Mouse (Mus musculus): ENCODE data around the gene Rpl18. TPM values are rescaled to one million over a fixed set of nuclear protein-coding genes. Genes with fewer than 3 reads are reported as not detected.

Gene Rpl18
- polyA plus RNA-seq, 1 experiment from 2014 or later = 1,157 TPM

DNA sequence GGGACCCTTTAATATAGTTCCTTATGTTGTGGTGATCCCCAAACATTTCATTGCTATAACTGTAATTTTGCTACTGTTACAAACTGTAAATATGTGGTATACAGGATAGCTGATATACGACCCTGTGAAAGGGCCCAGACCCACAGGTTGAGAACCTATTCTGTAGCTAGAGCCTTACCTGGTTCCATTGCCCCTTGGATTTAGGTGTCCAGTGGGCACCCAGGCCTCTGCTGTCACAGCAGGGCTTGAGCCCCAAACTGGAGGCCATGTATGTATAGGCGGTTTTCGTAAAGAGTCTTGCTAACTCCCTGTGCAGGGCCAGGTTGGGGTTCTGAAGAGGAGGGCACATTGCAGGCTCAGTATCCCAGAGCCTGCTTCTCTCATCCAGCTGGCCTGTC, 1.2 kb downstream of the Rpl18 start:
- Histone ChIP-seq H3K27me3 (replicated peaks; ENCODE audit: control insufficient read depth, insufficient read depth, low read length) (no peaks in the 10 kb centered on the region), H3K9ac (ENCODE audit: low read depth, low read length) (peak overlapping the region; percentile 54), H3K9me3 (ENCODE audit: control insufficient read depth, low read length) (no peaks in the 10 kb centered on the region), H3K4me2 (ENCODE audit: low read depth, low read length) (peak overlapping the region; percentile 90), H3K4me3 (ENCODE audit: low read length) (peak overlapping the region; percentile 85), H3K4me1 (ENCODE audit: control insufficient read depth, insufficient read depth, low read length) (peaks cover 50% of the 10 kb centered on the region), H3K36me3 (ENCODE audit: control insufficient read depth, insufficient read depth, low read length) (peaks cover 23% of the 10 kb centered on the region; the same call in 1 of the 2 replicates), H3K27ac (ENCODE audit: low read length) (0 out of 2 replicates have a peak overlapping the region, but pooled peaks have one; percentile 41)
- ATAC-seq = no peak
- WGBS = 88% methylated on average over 3 of the region's 3 CpGs

DNA sequence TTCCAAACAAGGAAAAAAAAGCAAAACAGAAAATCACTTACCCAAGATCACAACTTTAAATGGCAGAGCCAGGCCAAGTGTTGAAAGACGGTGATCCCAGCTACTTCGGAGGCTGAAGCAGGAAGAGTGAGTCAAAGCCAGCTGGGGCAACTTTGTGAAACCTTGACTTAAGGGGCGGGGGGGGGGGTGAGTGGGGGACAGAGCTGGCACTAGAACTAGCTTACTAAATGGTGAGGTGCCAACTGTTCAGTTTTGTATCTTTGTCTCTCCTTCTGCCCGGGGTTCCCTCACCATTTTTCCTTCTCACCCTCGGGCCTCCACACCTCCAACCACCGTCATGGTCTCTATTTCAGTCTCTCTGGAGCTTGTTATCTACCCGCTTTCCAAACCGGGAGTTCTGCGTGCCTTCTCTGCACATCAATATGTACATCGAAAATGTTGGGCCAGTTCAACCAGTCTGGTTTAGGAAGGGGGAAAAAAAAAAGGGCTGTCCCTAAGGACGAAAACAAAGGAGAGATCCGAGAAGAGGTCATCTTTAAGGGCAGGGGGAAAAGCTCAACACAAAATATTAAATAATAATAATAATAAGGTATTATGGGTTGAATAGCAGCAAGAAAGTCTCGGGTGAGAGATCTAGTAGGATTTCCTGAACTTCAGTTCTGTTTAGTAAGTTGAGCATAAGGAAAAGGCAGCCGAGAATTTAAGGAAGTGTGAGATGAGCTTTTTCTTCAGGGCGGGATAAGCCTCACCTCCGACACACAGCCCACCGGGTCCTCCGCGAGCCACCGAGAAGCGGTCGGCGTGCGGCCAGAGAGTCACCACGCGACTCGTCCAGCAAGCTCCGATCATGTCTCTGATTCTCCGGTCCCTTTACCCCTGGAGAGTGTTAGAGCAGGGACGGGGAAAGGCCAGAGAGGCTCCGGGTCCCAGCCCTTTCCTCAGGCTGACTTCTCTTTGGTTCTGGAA, 2.0 kb downstream of the Rpl18 start:
- Histone ChIP-seq H3K36me3 (ENCODE audit: control insufficient read depth, insufficient read depth, low read length) (peaks cover 17% of the 10 kb centered on the region; the same call in 1 of the 2 replicates), H3K4me1 (ENCODE audit: control insufficient read depth, insufficient read depth, low read length) (peaks cover 51% of the 10 kb centered on the region), H3K27me3 (replicated peaks; ENCODE audit: control insufficient read depth, insufficient read depth, low read length) (no peaks in the 10 kb centered on the region), H3K4me3 (ENCODE audit: low read length) (peak overlapping the region; percentile 85), H3K9ac (ENCODE audit: low read depth, low read length) (peak overlapping the region; percentile 85), H3K9me3 (ENCODE audit: control insufficient read depth, low read length) (no peaks in the 10 kb centered on the region), H3K4me2 (ENCODE audit: low read depth, low read length) (peak overlapping the region; percentile 90), H3K27ac (ENCODE audit: low read length) (peak overlapping the region; percentile 91)
- 9% methylated on average over 31 of the region's 31 CpGs for WGBS
- ATAC-seq = no peak

DNA sequence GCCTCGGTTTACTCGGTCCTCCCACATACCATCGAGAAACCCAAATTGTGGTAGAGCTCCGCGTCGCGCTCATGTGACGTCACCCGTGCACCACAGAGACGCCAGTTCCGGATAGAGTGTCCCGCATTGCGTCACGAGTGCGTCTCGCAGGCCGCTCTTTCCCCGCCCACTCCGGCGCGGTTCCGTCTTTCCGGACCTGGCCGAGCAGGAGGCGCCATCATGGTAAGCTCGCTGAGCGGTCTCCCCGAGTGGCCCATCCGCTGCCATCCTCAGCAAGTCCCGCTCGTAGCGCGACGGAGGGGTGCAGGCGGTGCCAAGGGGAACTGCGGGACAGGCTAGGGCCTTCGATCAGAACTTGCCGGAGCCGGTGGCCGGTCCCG, 2.7 kb downstream of the Rpl18 start, which contains the start of gene Sphk2:
Gene Sphk2 (minus strand): TSS at position 85 of the 380 bp plus-strand sequence.
- peak; percentile 30 for ATAC-seq

DNA sequence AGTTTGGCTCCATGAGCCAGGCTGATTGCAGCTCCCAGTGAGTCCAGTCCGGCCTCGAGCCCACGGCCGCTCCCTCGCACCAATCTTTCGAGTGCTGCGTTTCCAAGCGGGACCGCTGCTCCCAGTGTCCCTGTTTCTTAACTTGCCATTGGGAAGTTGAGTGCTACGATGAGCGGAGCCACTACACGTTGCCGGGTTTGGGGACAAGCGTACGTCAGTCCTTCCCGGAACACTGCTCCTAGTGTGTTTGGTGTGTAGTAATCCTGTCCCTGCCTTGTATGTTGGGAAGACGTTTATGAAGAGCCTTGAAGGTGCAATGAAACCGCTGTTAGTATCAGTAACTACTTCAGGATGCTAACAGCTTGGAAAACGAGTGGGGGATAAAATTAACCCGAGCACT, 3.1 kb downstream of the Rpl18 start:
- 0% methylated on average over 20 of the region's 20 CpGs for whole genome bisulfite sequencing
- Histone ChIP-seq H3K9ac (ENCODE audit: low read depth, low read length) (peak overlapping the region; percentile 98), H3K4me1 (ENCODE audit: control insufficient read depth, insufficient read depth, low read length) (peaks cover 46% of the 10 kb centered on the region), H3K9me3 (ENCODE audit: control insufficient read depth, low read length) (no peaks in the 10 kb centered on the region), H3K4me2 (ENCODE audit: low read depth, low read length) (peak overlapping the region; percentile 81), H3K27me3 (replicated peaks; ENCODE audit: control insufficient read depth, insufficient read depth, low read length) (no peaks in the 10 kb centered on the region), H3K36me3 (ENCODE audit: control insufficient read depth, insufficient read depth, low read length) (peaks cover 12% of the 10 kb centered on the region; the same call in 1 of the 2 replicates), H3K4me3 (ENCODE audit: low read length) (peak overlapping the region; percentile 85), H3K27ac (ENCODE audit: low read length) (peak overlapping the region; percentile 88)
- no peak for ATAC-seq

More for the DNA sequence above, 2.7 kb downstream of the Rpl18 start, which contains the start of gene Sphk2:
- Histone ChIP-seq H3K4me2 (ENCODE audit: low read depth, low read length) (peak within 1 kb of the TSS; percentile 90), H3K36me3 (ENCODE audit: control insufficient read depth, insufficient read depth, low read length) (peaks cover 16% of the 10 kb centered on the region; the same call in 1 of the 2 replicates), H3K4me1 (ENCODE audit: control insufficient read depth, insufficient read depth, low read length) (peaks cover 50% of the 10 kb centered on the region), H3K27ac (ENCODE audit: low read length) (peak within 1 kb of the TSS; percentile 91), H3K27me3 (replicated peaks; ENCODE audit: control insufficient read depth, insufficient read depth, low read length) (no peaks in the 10 kb centered on the region), H3K9ac (ENCODE audit: low read depth, low read length) (peak within 1 kb of the TSS; percentile 98), H3K4me3 (ENCODE audit: low read length) (peak within 1 kb of the TSS; percentile 85), H3K9me3 (ENCODE audit: control insufficient read depth, low read length) (no peaks in the 10 kb centered on the region)
- under 1% methylated on average over 41 of the region's 41 CpGs for WGBS

DNA sequence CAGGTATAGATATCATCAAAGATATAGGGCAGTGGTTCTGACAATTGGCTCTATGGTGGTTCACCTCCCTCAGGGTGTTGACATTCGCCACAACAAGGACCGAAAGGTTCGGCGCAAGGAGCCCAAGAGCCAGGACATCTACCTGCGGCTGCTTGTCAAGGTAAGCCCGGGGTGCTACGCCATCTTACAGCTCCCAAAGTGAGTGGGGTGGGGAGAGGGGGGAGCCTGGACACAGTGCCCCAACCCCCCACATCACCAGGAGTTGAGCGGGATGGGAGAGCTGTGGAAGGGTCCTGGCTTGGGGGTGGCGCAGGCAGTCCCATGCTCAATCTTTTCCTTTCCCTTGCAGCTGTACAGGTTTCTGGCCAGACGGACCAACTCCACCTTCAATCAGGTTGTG, 3.9 kb downstream of the Rpl18 start:
- peak overlapping the region; percentile 85 for H3K4me3 ChIP-seq (ENCODE audit: low read length)
- peak overlapping the region; percentile 88 for H3K27ac ChIP-seq (ENCODE audit: low read length)
- peak overlapping the region; percentile 81 for H3K4me2 ChIP-seq (ENCODE audit: low read depth, low read length)
- ATAC-seq = no peak
- H3K9me3 ChIP-seq (ENCODE audit: control insufficient read depth, low read length) = no peaks in the 10 kb centered on the region
- H3K4me1 ChIP-seq (ENCODE audit: control insufficient read depth, insufficient read depth, low read length) = peaks cover 43% of the 10 kb centered on the region
- H3K9ac ChIP-seq (ENCODE audit: low read depth, low read length) = peak overlapping the region; percentile 98
- 65% methylated on average over 10 of the region's 10 CpGs for WGBS
- peaks cover 18% of the 10 kb centered on the region for H3K36me3 ChIP-seq (ENCODE audit: control insufficient read depth, insufficient read depth, low read length)
- no peaks in the 10 kb centered on the region for H3K27me3 ChIP-seq (replicated peaks; ENCODE audit: control insufficient read depth, insufficient read depth, low read length)

DNA sequence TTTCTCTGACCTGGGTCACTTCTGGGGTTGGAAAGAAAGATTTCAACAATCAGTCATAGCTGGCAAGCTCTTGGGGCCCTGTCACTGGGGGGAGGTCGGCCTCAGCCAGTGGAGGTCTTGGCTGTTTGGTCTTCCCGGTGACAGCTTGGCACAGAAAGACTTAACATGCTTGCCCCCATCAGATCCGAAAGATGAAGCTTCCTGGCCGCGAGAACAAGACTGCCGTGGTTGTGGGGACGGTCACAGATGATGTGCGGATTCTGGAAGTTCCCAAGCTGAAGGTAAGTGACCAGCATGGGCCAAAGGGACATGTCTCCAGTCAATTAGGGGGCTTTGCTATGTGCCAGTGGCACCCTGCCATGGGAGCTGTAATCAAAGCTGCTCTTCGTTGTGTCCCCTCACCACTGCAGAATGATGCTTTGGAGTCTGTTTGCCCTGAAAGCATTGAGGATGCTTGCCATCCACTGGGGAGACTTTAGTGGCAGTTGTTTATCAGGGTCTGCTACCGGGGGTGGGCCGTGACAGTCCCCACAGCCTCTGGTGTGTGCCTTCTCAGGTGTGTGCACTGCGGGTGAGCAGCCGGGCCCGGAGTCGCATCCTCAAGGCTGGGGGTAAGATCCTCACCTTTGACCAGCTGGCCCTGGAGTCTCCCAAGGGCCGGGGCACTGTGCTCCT, 4.6 kb downstream of the Rpl18 start:
- H3K4me1 ChIP-seq (ENCODE audit: control insufficient read depth, insufficient read depth, low read length) = peaks cover 38% of the 10 kb centered on the region
- WGBS = 85% methylated on average over 15 of the region's 16 CpGs
- H3K9ac ChIP-seq (ENCODE audit: low read depth, low read length) = peak overlapping the region; percentile 98
- no peaks in the 10 kb centered on the region for H3K9me3 ChIP-seq (ENCODE audit: control insufficient read depth, low read length)
- H3K27ac ChIP-seq (ENCODE audit: low read length) = peak overlapping the region; percentile 88
- no peaks in the 10 kb centered on the region for H3K27me3 ChIP-seq (replicated peaks; ENCODE audit: control insufficient read depth, insufficient read depth, low read length)
- H3K4me2 ChIP-seq (ENCODE audit: low read depth, low read length) = peak overlapping the region; percentile 81
- H3K4me3 ChIP-seq (ENCODE audit: low read length) = peak overlapping the region; percentile 85
- H3K36me3 ChIP-seq (ENCODE audit: control insufficient read depth, insufficient read depth, low read length) = peaks cover 22% of the 10 kb centered on the region
- no peak for ATAC-seq

DNA sequence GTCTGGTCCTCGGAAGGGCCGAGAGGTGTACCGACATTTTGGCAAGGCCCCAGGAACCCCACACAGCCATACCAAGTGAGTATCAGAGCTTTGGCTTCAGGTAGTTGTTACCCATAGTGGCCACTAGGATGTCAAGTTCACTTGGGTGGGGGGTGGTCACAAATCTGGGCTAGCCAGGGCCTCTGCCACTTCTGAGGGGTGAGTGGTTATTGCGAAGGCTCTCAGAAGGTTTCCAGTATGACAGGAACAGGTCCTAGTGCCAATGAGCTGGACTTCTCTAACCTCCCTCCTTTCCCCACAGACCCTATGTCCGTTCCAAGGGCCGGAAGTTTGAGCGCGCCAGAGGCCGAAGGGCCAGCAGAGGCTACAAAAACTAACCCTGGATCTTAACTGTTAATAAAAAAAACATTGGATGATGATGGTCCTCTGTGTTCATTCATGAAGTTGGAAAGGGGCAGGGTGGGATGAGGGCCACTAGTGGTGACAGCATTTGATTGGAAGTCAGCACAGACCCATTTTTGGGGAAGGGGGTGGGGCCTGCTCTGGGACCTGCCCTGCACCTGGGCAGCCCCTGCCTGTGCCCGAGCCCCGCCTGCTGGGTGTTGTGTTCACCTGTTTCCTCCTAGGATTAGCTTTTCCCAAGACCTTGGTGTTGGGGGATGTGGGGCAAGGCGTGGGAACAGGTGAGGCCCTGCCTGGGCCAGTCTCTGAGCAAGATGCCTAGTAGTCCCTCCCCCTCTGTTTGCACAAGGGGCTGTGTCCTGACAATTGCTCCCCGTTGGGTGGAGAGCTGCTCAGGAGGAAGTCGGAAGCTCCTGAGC, 5.4 kb downstream of the Rpl18 start, which contains the start of gene Fam83e:
Gene Fam83e (plus strand): TSS at position 800 of the 821 bp plus-strand sequence.
- H3K27ac ChIP-seq (ENCODE audit: low read length) = peak within 1 kb of the TSS; percentile 88
- H3K4me2 ChIP-seq (ENCODE audit: low read depth, low read length) = peak within 1 kb of the TSS; percentile 81

DNA sequence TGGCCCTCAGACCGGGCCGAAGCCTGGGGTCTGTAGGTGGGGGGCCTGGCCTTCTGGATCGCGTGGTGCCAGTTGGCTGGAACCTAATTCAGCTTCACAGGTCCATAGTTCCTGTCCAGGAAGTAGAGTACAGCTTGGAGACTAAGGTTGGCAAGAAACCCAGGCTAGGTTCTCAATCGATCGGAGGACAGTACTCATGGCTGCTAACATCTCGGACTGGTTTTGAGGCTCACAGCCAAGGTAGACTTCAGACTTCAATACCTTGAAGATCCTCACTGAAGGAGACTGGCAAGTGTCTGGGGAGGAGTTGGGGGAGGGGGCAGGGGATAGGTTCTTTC, 5.9 kb downstream of the Rpl18 start:
- 58% methylated on average over 7 of the region's 7 CpGs for WGBS
- Histone ChIP-seq H3K27ac (ENCODE audit: low read length) (peak overlapping the region; percentile 42), H3K9me3 (ENCODE audit: control insufficient read depth, low read length) (no peaks in the 10 kb centered on the region), H3K36me3 (ENCODE audit: control insufficient read depth, insufficient read depth, low read length) (peaks cover 27% of the 10 kb centered on the region), H3K4me1 (ENCODE audit: control insufficient read depth, insufficient read depth, low read length) (peaks cover 29% of the 10 kb centered on the region), H3K4me3 (ENCODE audit: low read length) (peak overlapping the region; percentile 42), H3K9ac (ENCODE audit: low read depth, low read length) (peak overlapping the region; percentile 49), H3K4me2 (ENCODE audit: low read depth, low read length) (peak overlapping the region; percentile 55), H3K27me3 (replicated peaks; ENCODE audit: control insufficient read depth, insufficient read depth, low read length) (no peaks in the 10 kb centered on the region)
- no peak for ATAC-seq

More for the DNA sequence above, 5.4 kb downstream of the Rpl18 start, which contains the start of gene Fam83e:
- peak within 1 kb of the TSS; percentile 85 for H3K4me3 ChIP-seq (ENCODE audit: low read length)
- H3K27me3 ChIP-seq (replicated peaks; ENCODE audit: control insufficient read depth, insufficient read depth, low read length) = no peaks in the 10 kb centered on the region
- peak within 1 kb of the TSS; percentile 98 for H3K9ac ChIP-seq (ENCODE audit: low read depth, low read length)
- H3K36me3 ChIP-seq (ENCODE audit: control insufficient read depth, insufficient read depth, low read length) = peaks cover 27% of the 10 kb centered on the region
- no peaks in the 10 kb centered on the region for H3K9me3 ChIP-seq (ENCODE audit: control insufficient read depth, low read length)
- peak; percentile 86 for ATAC-seq
- 68% methylated on average over 14 of the region's 14 CpGs for WGBS
- peaks cover 35% of the 10 kb centered on the region for H3K4me1 ChIP-seq (ENCODE audit: control insufficient read depth, insufficient read depth, low read length)

Measured in intestine, embryonic 16.5 days (tissue).